Comparison of ENCODE assay signal across 14 mouse cellular contexts in the genomic region with DNA sequence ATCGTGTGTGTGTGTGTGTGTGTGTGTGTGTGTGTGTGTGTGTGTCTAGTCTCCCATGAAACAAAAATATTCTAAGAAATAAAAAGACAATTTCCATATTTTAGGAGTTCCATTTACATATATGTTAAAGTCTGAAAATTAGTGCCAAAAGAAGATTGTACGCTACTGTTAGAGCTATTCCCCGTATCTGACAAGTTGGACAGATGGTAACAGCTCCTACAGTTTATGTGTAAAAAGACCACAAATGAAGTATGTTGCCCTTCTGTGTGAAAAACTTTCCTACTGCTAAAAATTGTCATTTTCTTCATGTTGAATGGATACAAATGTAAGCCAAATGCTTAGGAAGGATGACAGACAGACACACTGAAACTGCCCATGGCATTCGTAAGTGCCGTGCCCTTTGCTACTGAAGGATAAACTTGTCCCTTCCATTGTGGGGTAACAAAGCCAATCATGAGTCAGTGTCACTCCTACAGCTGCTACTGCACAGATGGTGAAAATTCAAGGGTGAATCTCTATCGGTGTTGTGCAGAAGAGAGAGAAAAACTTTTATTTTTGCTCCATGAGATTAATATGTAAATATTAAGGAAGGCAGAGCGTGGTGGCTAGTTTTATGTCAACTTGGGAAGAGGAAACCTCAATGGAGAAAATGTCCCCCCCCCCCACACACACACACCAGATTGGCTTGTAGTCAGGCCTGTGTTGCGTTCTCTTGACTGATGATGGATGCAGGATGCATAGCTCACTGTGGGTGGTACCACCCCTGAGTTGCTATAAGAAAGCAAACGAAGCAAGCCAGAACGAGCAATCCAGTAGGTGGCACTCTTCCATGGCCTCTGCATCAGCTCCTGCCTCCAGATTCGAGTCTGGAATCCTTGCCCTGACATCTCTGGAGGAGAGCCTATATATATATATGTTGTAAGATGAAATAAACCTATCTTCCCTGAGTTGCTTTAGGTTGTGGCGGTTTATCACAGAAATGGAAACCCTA.
A peak's percentile ranks its signal among the peaks of the same experiment; 100 is the strongest.
DNase-seq lines count a peak whose midpoint lies in the region; ATAC-seq and TF ChIP-seq lines count a peak whose summit lies in the region.
"Had no signal": no experiment of that assay in that cellular context is flagged by ENCODE, and none has a peak within 500 bp of the region (broad histone marks: within the 10 kb centered on the region; RNA-seq: fewer than 3 reads in every experiment).

No protein-coding gene starts in this region.

- DNase-seq in forebrain, embryonic 10.5 days (ENCODE audit: extremely low spot score, low spot score) = no peak
- no peak for DNase-seq in left cerebral cortex, adult 2 months (ENCODE audit: extremely low spot score in 1 of 2, low spot score in 2 of 2)
- DNase-seq in left cerebral cortex, postnatal 36 days (ENCODE audit: low spot score in 2 of 2) = no peak
- DNase-seq in 3T3-L1 (ENCODE audit: low read depth, low spot score) = peak; percentile 2
- no peak for DNase-seq in adrenal gland, adult 2 months
- no peak for DNase-seq in gastrocnemius, postnatal 10 days
- DNase-seq: B cell, adult 2 months; kidney, postnatal 25 days; liver, embryonic 13.5 days had no signal

- H3K4me2 ChIP-seq in forebrain, embryonic 12.5 days = no peak overlapping the region
- H3K4me2 ChIP-seq: embryonic facial prominence, embryonic 13.5 days; hindbrain, embryonic 13.5 days; liver, embryonic 13.5 days; midbrain, embryonic 13.5 days had no signal

- H3K27me3 ChIP-seq in forebrain, embryonic 12.5 days = no peaks in the 10 kb centered on the region
- no peaks in the 10 kb centered on the region for H3K27me3 ChIP-seq in forebrain, embryonic 10.5 days (ENCODE audit: poor library complexity, severe bottlenecking)
- H3K27me3 ChIP-seq: embryonic facial prominence, embryonic 13.5 days; hindbrain, embryonic 13.5 days; liver, embryonic 13.5 days; midbrain, embryonic 13.5 days had no signal

- no peak overlapping the region for H3K4me3 ChIP-seq in forebrain, embryonic 12.5 days (replicated peaks)
- H3K4me3 ChIP-seq in forebrain, embryonic 10.5 days = no peak overlapping the region
- no peak overlapping the region for H3K4me3 ChIP-seq in left cerebral cortex, adult 2 months
- no peak overlapping the region for H3K4me3 ChIP-seq in cortical plate, adult 2 months (ENCODE audit: insufficient read depth, low read length)
- H3K4me3 ChIP-seq: embryonic facial prominence, embryonic 13.5 days; hindbrain, embryonic 13.5 days; liver, embryonic 13.5 days; midbrain, embryonic 13.5 days had no signal

- peaks cover 5% of the 10 kb centered on the region; the same call in 1 of the 2 replicates for H3K4me1 ChIP-seq in forebrain, embryonic 12.5 days
- H3K4me1 ChIP-seq in forebrain, embryonic 10.5 days = no peaks in the 10 kb centered on the region
- peaks cover 3% of the 10 kb centered on the region for H3K4me1 ChIP-seq in cortical plate, adult 2 months (ENCODE audit: control insufficient read depth, insufficient read depth, low read length)
- H3K4me1 ChIP-seq: embryonic facial prominence, embryonic 13.5 days; liver, embryonic 13.5 days had no signal

- no peaks in the 10 kb centered on the region for H3K9me3 ChIP-seq in forebrain, embryonic 12.5 days
- no peaks in the 10 kb centered on the region for H3K9me3 ChIP-seq in forebrain, embryonic 10.5 days
- H3K9me3 ChIP-seq: embryonic facial prominence, embryonic 13.5 days; hindbrain, embryonic 13.5 days; liver, embryonic 13.5 days; midbrain, embryonic 13.5 days had no signal

- H3K27ac ChIP-seq in forebrain, embryonic 12.5 days = no peak overlapping the region
- H3K27ac ChIP-seq in forebrain, embryonic 10.5 days = no peak overlapping the region
- H3K27ac ChIP-seq in left cerebral cortex, adult 2 months = no peak overlapping the region
- H3K27ac ChIP-seq in cortical plate, adult 2 months (ENCODE audit: insufficient read depth, low read length) = no peak overlapping the region
- H3K27ac ChIP-seq: embryonic facial prominence, embryonic 13.5 days; hindbrain, embryonic 13.5 days; liver, embryonic 13.5 days; midbrain, embryonic 13.5 days had no signal

- 0 out of 2 replicates have a peak, but pooled peaks have one; percentile 30 for ATAC-seq in forebrain, embryonic 12.5 days (ENCODE audit: low FRiP score)
- ATAC-seq: midbrain, embryonic 13.5 days had no signal

- no peaks in the 10 kb centered on the region; the same call in 1 of the 2 replicates for H3K36me3 ChIP-seq in forebrain, embryonic 12.5 days (replicated peaks)
- 0 out of 2 replicates have a peak, but pooled peaks cover 3% of the 10 kb centered on the region for H3K36me3 ChIP-seq in forebrain, embryonic 10.5 days (replicated peaks)
- H3K36me3 ChIP-seq: embryonic facial prominence, embryonic 13.5 days; liver, embryonic 13.5 days had no signal

- intact Hi-C loops in left cerebral cortex, adult 2 months (cut with DNase I) = loop anchor here (1.0 kb wide), 1 partner anchor 37 kb away; no protein-coding TSS in a partner anchor
- intact Hi-C loops in left cerebral cortex, postnatal 36 days (cut with DNase I) = no loop called here

- WGBS in forebrain, embryonic 12.5 days = 70% methylated on average over 12 of the region's 12 CpGs
- 77% methylated on average over 12 of the region's 12 CpGs for WGBS in forebrain, embryonic 10.5 days

- peak; percentile 37 for TF ChIP-seq CTCF in left cerebral cortex, adult 2 months (IDR thresholded peaks at IDR 0.05)
- peak; percentile 44 for TF ChIP-seq CTCF in cortical plate, adult 2 months (IDR thresholded peaks at IDR 0.05; ENCODE audit: extremely low read depth, insufficient read depth, low read length)

- TF ChIP-seq POLR2A in cortical plate, adult 2 months (IDR thresholded peaks at IDR 0.05; ENCODE audit: extremely low read depth, insufficient read depth, low read length) = no peak

- H3K9ac ChIP-seq in forebrain, embryonic 12.5 days = no peak overlapping the region
- H3K9ac ChIP-seq: embryonic facial prominence, embryonic 13.5 days; hindbrain, embryonic 13.5 days; liver, embryonic 13.5 days; midbrain, embryonic 13.5 days had no signal
